Mouse (Mus musculus): ENCODE measurements around the gene Tmem182.
A peak's percentile ranks its signal among the peaks of the same experiment; 100 is the strongest.

The Tmem182 gene

GRCm38 (mm10) chr1:40867106-40867505 lies 61.7 kb downstream of the Tmem182 start:
- DNase-seq (ENCODE audit: low spot score), result no peak

- no peak for DNase-seq (ENCODE audit: low spot score)
Measured at GRCm38 (mm10) chr1:40867651-40868050, 62.2 kb downstream of the Tmem182 start.

DNA sequence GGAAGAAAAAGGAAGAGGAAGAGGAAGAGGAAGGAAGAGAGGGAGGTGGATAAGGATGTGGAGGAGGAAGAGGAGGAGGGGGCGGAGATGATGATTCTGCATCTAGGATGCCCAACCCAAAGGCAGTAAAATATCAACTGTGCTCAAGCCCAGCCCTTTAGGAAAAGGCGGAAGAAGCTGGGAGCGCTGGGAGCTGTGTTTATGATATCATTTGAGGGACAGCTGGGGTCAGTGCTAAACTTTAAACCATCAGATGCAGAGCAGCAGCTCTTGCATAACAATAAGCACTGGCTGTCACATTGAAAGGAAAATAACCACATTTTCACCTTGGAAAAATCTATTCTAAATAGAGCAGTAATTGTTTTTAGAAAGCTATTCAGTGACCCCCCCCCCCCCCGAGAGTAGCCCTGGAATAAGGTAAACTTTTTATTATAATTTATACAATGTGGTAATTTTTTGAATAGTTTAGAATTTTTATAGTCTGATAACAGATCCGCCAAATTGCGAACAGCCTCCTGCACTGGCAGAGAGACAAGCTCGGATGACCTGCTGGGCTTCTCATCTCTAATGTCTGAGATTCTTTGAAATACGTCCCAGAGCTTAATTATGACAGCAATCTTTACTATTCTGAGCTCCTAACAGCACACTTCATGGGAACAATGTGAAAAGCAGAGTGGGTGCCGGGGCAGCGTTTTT lies 68.5 kb downstream of the Tmem182 start:
- DNase-seq (ENCODE audit: low spot score), result no peak

DNA sequence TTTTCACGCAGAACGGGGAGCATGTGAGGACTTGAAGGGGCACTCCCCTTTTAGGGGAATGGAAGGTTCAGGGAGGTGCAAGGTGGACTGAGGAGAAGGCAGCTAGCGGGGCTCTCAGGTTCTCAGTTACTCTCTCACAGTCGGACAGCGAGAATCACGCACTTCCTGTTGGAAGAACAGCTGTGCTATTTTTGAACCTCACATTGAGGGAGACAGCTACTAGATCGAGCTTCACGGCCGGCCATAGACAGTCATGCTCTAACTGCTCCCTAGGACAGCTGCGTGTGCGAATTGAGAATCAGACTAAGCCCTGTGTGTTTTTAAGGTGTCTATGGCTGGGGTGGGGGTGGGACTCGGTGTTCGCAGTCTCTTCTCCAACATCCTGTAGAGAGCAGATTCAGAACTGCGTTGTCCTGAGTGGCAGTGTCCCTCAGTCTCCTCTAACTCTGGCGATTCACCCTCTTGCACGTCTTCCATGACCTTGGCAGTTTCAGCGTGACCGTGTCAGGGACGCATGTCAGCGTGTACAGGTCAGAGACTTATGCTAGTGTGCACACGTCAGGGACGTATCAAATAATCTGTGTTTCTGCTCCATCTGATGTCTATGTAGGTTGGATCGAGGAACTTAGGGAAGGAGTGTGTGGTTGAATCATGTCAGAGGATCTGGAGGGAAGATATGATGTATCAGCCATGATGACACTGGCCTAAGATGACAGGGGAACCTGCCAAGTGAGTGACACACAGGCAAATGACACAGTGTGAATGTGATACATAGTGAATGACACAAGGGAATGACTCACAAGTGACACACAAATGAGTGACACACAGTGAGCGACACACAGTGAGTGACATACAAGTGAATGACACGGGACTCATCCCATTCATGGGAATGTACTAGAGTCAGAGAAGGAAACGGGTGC lies 69.3 kb downstream of the Tmem182 start:
- DNase-seq (ENCODE audit: low spot score), result no peak

GRCm38 (mm10) chr1:40879051-40879450 lies 73.7 kb downstream of the Tmem182 start:
- DNase-seq (ENCODE audit: low spot score), result peak; percentile 72

DNA sequence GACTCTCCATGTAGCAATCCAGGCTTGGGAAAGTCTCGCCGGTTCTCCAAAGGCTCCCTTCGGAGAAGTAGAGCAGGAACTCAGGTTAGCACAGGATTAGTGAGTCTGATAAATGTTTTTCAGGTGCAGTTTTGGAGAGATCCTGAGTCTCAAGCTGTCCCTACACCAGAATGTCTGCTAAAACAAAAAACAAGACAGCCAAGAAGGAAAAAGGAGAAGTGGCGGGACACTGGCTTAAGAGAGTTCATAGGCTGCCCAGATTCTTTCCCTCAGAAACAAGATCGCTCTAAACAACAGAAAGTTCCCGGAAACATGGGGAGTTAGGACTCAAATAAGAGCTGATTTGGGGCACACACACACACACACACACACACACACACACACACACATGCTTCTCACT lies 74.1 kb downstream of the Tmem182 start:
- DNase-seq (ENCODE audit: low spot score), result no peak

DNA sequence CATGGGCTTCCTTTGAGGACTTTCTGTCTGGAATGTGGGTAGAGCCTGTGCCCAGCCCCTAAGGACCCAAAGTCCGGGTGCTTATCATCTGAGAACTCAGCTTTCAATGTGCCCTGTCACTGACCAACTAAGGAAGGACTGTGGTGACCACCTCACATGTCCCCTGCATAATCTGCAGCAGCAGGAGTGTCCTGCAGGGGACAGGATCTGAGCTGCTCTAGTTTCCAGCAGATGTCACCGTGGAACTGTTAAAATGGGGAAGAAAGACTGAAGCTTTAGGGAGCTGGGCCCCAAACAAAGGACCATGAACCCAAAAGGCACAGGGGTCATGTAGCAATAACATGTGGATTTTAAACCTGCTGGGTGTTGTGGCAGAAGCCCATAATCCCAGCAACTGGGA lies 75.1 kb downstream of the Tmem182 start:
- no peak for DNase-seq (ENCODE audit: low spot score)

DNA sequence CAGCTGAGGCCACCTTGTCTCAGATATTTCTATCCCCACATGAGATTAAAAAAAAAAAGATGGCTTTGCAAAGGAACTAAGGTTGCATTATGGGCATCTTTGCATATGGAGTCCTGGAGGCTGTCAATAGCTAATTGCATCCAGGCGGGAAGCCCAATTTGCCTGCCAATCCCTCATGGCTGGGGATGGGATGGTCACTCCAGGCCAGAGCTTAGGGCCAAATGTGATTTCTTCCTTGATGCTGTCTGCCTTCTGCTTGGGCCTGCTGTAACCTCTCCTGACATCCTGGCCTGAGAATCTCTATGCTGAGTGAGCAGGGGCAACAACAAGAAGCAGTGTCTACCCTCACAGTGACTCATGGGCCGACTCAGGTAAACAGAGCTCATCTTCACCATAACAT lies 78.5 kb downstream of the Tmem182 start:
- DNase-seq (ENCODE audit: low spot score), result no peak

DNA sequence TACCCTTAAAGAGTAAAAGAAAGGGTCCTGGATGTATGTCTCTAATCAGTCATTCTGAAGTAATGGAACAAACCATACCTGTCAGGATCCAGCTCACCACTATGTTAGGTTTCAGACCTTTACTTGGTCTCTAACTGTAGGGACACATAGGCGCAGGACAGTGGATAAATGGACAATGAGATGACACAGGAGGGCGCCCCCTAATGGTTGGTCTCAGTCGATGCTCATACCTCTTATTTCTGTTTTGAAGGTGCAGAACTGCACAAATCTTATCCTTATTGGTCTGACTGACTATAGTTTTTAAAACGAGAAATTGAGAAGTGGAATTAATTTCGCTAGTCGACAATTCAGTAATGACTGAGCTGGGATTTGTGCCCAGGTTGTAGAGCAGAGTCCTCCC lies 79.5 kb downstream of the Tmem182 start:
- DNase-seq (ENCODE audit: low spot score), result no peak

DNA sequence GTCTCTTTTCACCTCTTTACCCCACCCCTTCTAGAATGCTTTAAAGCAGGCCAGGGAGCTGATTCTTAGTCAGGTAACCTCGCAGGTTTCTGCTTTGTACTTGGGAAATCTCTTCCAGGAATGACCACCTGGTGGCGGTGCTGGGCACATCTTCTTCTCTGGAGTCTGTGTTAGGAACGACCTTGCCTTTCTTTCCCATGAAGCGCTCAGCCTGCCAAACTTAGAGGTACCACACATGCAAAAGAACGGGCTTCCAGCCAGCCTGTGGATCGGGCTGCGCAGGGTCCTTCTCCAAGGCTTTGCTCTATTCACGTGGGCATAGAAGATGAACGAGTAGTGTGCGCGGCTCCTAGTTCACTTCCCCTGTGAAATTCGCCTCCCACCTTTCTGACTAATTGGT lies 82.3 kb downstream of the Tmem182 start:
- DNase-seq (ENCODE audit: low spot score), result peak; percentile 78

DNA sequence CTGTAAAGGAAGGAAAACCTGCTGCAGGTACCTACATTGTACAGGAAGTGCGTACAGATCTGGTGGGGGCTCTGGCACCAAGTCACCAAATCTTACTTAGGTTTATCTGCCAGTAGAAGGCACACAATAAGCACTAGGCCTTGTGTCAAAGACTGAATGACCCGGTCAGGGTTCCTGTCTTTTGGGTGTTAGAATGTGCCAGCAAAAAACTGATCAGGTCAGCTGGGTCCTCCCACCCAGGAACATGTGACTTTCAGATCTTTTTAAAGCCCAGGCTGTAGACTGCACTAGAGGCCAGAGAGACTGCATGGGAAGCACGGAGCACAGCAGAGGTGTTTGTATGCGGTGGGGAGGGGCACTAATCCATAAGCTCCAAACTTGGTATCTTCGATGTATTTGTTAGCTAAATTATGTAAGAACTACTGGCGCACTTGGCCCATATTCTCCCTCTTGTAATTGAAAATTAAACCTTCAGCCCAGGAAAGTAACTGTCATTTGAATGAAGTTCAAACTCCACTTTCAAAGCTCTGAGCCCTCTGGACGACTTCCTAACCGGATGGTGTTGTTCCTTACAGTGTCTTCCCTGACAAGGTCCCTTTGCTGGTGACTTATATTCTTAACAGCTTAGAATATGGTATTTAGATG lies 83.1 kb downstream of the Tmem182 start:
- DNase-seq (ENCODE audit: low spot score), result no peak

- DNase-seq (ENCODE audit: low spot score), result no peak
Measured at GRCm38 (mm10) chr1:40889617-40890016, 84.2 kb downstream of the Tmem182 start.

DNA sequence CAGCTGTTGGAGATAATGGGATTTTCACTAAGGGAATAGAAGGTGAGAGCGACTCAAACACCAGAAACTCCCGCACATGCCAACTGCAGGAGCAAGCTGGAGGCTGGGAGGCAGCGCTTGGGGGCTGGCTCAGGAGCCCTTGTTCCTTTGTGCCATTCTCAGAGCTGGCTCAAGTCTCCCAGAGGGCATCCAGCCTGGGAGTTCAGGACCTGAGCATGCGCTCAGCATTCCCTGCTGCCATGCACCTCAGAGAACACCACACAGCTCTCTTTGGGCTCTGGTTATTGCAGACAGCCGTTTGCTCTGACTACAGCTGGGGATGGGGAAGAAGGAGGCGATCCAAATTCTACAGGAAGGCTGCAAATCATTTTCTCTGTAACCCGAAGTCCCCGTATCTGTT lies 84.8 kb downstream of the Tmem182 start:
- no peak for DNase-seq (ENCODE audit: low spot score)

- DNase-seq (ENCODE audit: low spot score), result no peak
Measured at GRCm38 (mm10) chr1:40903712-40904111, 98.3 kb downstream of the Tmem182 start.

Measured in testis, postnatal 10 days (tissue).